Mouse (Mus musculus): ENCODE data around the gene Elmo1.

- TF ChIP-seq EP300 (IDR thresholded peaks at IDR 0.05; ENCODE audit: insufficient read depth, low read depth, low read length) (no peak), POLR2A (IDR thresholded peaks at IDR 0.05; ENCODE audit: insufficient read depth, low read length) (no peak), CTCF (IDR thresholded peaks at IDR 0.05; ENCODE audit: low read depth, low read length) (no peak)
These were observed 448.0 kb downstream of the Elmo1 start for GRCm38 (mm10) chr13:20538216-20539070.

Data from ES-Bruce4 (cell line).